Mouse (Mus musculus) kidney, adult 2 months (tissue): ENCODE results near the gene Brd4.

Experiments
- CTCF ChIP-seq: fragments of 200-500 bp; conservative IDR thresholded peaks from 2 replicates; pipeline ENCODE4 v1.5.1; 2011; ENCODE audit warnings: low read depth, mild to moderate bottlenecking, control low read depth, low read length, moderate library complexity, mixed read lengths; ENCODE audit not compliant: insufficient read depth, insufficient read length
- POLR2A ChIP-seq: fragments of 200-500 bp; IDR thresholded peaks from one replicate; pipeline ENCODE4 v1.6.1; 2011; ENCODE audit warnings: low read depth, low read length, control low read depth

DNA sequence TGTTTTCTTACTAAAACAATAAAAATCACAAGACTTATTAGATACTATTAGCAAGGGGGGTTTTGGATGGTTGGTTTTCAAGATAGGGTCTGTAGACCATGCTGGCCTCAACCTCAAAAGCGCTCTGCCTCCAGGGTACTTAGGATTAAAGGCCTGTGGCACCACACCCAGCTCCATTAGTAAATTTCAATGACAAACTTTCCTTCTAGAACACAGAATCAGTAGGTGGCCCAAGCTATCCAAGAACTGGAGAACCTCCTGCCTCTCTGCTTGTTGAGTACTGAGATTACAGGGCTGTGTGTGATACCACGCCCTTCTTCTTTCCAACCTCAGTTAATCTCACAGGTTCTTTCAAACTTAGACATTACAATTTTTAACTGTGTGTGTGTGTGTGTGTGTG is 3.4 kb downstream of the Brd4 start:
- TF ChIP-seq CTCF (no peak), POLR2A (no peak)
